Mouse (Mus musculus) embryonic stem cell, embryonic (primary cell): ENCODE measurements at regions not wholly inside any gene's neighbourhood (a gene's known extent, or its start where the extent isn't known, plus 50 kb on each side); places are given as distances from the start of the nearest gene placed in this dataset.

ENCODE experiments used
- CTCF ChIA-PET, 4 experiments: fragments of 300-600 bp in 2 of 4; fragments of 350-600 bp in 2 of 4; sonication (Branson Sonifier 250); formaldehyde crosslinking; loops; one replicate each; lab custom pipeline; 2022; ENCODE audit warnings: inconsistent platforms in 2 of 4; lab: Charles Lee
- POLR2A ChIA-PET, 4 experiments: fragments of 300-600 bp in 2 of 4; fragments of 350-600 bp in 2 of 4; sonication (Branson Sonifier 250); formaldehyde crosslinking; loops; one replicate each; lab custom pipeline; 2022; ENCODE audit warnings: antibody characterized with exemption in 4 of 4, inconsistent platforms in 1 of 4; lab: Charles Lee

DNA sequence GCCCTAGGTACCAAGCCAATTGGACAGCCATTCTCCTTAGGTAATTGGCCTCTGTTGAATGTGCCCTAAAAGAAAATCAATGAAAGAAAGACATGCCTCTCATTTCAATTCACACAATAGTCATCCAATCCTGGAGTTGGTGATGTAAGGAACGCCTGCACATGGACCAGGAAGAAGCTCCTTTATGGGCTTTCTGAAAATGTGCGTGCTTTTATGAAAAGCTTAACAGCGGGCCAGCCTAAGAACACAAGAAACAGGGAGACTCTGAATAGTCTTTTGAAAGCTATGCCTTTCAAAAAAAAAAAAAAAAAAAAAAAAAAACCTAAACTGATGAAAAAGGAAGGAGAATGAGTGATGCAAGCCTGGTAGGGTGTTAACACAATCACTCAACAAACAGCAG, 183.1 kb downstream of the Pcdh19 start:
- ChIA-PET CTCF (no interaction called here), POLR2A (no interaction called here)

GRCm38 (mm10) chrX:133461867-133462266, 226.9 kb downstream of the Pcdh19 start:
- CTCF ChIA-PET, result no interaction called here
- POLR2A ChIA-PET, result no interaction called here

DNA sequence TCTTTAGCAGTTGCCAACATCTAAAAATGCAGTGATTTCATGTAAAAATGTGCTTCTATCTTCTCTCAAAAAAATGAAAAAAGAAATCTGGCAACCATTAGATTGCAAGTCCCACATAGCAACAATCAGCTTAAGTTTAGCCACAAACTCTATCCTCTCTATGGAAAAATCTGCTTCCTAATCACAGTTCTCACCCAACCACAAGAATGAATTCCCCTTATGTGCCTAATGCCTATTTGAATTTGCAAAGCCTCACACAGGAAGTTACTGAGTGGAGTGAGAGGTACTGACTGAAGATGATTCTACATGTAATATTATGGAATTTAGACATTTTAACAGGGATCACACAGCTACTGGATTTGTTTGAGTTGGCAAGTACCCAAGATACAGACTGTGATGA, 241.4 kb downstream of the Pcdh19 start:
- ChIA-PET CTCF (no interaction called here), POLR2A (no interaction called here)

- CTCF ChIA-PET, result no interaction called here
- POLR2A ChIA-PET, result interaction anchor here in 1 of 4 experiments (0.6 kb wide), 1 partner anchor 464 kb away, joined by 3 read pairs; no protein-coding TSS in a partner anchor
These were observed 286.3 kb downstream of the Pcdh19 start for GRCm38 (mm10) chrX:133402446-133402845.

- ChIA-PET CTCF (no interaction called here), POLR2A (no interaction called here)
These were observed 301.0 kb downstream of the Pcdh19 start for GRCm38 (mm10) chrX:133387791-133388190.

GRCm38 (mm10) chrX:133373960-133374359, 314.8 kb downstream of the Pcdh19 start:
- CTCF ChIA-PET, result no interaction called here
- POLR2A ChIA-PET, result no interaction called here

- POLR2A ChIA-PET, result interaction anchor here in 1 of 4 experiments (0.6 kb wide), 1 partner anchor 12 kb away, joined by 4 read pairs; no protein-coding TSS in a partner anchor
These were observed 315.7 kb downstream of the Pcdh19 start for GRCm38 (mm10) chrX:133373047-133373446.

GRCm38 (mm10) chrX:133372411-133372810, 316.4 kb downstream of the Pcdh19 start:
- POLR2A ChIA-PET, result no interaction called here
- CTCF ChIA-PET, result no interaction called here

More at GRCm38 (mm10) chrX:133373047-133373446, 315.7 kb downstream of the Pcdh19 start:
- CTCF ChIA-PET, result no interaction called here

DNA sequence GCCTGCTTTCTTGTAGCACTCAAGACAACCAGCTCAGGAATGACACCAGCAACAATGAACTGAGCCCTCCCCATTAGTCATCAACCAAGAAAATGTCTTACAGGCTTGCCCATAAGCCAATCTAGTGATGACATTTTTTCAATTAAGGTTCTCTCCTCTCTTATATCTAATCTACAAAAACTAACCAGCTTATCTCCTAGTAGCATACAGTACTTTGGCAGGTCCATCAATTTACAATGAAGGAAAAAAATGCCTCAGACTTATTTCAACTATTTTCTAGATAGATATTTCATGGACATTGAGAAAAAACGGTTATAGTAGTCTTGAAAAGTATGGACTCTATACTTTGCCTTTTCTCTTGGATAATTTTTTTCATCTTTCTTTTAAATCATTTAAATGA, 328.0 kb downstream of the Pcdh19 start:
- POLR2A ChIA-PET, result no interaction called here
- CTCF ChIA-PET, result no interaction called here
